Mouse (Mus musculus): ENCODE results near the gene Dhrs13.
"Not testable (repeated sequence)": the region's sequence is repeated elsewhere in the genome, so short reads cannot be mapped to it uniquely, and the experiment has no call there.

The Dhrs13 gene

GRCm38 (mm10) chr11:78044758-78045251 is 12.7 kb downstream of the Dhrs13 start:
- DNase-seq, result peak; percentile 96

GRCm38 (mm10) chr11:78048637-78049036 is 16.6 kb downstream of the Dhrs13 start:
- DNase-seq, result not testable (repeated sequence)

GRCm38 (mm10) chr11:78053078-78053477 is 21.0 kb downstream of the Dhrs13 start:
- DNase-seq, result no peak

- no peak for DNase-seq
Measured at GRCm38 (mm10) chr11:78056946-78057345, 24.9 kb downstream of the Dhrs13 start.

GRCm38 (mm10) chr11:78059833-78060757 is 28.0 kb downstream of the Dhrs13 start:
- DNase-seq, result peak; percentile 88

GRCm38 (mm10) chr11:78062563-78062962 is 30.5 kb downstream of the Dhrs13 start:
- DNase-seq, result no peak

- DNase-seq, result no peak
Measured at GRCm38 (mm10) chr11:78065906-78066305, 33.8 kb downstream of the Dhrs13 start.

- no peak for DNase-seq
Measured at GRCm38 (mm10) chr11:78066641-78067040, 34.6 kb downstream of the Dhrs13 start.

GRCm38 (mm10) chr11:78067566-78067965 is 35.5 kb downstream of the Dhrs13 start:
- DNase-seq, result no peak

- DNase-seq, result no peak
Measured at GRCm38 (mm10) chr11:78069130-78069529, 37.0 kb downstream of the Dhrs13 start.

- DNase-seq, result no peak
Measured at GRCm38 (mm10) chr11:78069646-78070045, 37.6 kb downstream of the Dhrs13 start.

GRCm38 (mm10) chr11:78071938-78072337 is 39.9 kb downstream of the Dhrs13 start:
- DNase-seq, result no peak

- no peak for DNase-seq
Measured at GRCm38 (mm10) chr11:78072425-78073130, 40.5 kb downstream of the Dhrs13 start.

GRCm38 (mm10) chr11:78073577-78074276 is 41.6 kb downstream of the Dhrs13 start:
- no peak for DNase-seq

- DNase-seq, result no peak
Measured at GRCm38 (mm10) chr11:78074277-78074652, 42.2 kb downstream of the Dhrs13 start.

- no peak for DNase-seq
Measured at GRCm38 (mm10) chr11:78074666-78075065, 42.6 kb downstream of the Dhrs13 start.

- peak; percentile 88 for DNase-seq
Measured at GRCm38 (mm10) chr11:78079961-78080921, 48.2 kb downstream of the Dhrs13 start, which contains the start of gene Eral1. Gene Eral1, minus strand, starts transcription at chr11:78080383.

GRCm38 (mm10) chr11:78083595-78083994 is 51.5 kb downstream of the Dhrs13 start:
- DNase-seq, result no peak

- no peak for DNase-seq
Measured at GRCm38 (mm10) chr11:78086925-78087479, 54.9 kb downstream of the Dhrs13 start.
